Mouse (Mus musculus) adrenal gland, adult 2 months (tissue): ENCODE results near the gene Etv6. TPM values are rescaled to one million over a fixed set of nuclear protein-coding genes. Genes with fewer than 3 reads are reported as not detected.

ENCODE experiments used
- DNase-seq: peaks from one replicate; pipeline ENCODE4 v3.0.0; 2021
- polyA plus RNA-seq: library from polyadenylated mRNA; depleted of rRNA; stranded (reverse); fragments of >200 nt; gene quantifications from 2 replicates; pipeline ENCODE4 v1.2.3, GENCODE M21; 2012
- total RNA-seq, 2 experiments: library from RNA; stranded (reverse); gene quantifications; 2 replicates each; pipeline ENCODE4 v1.2.3; 2021

The Etv6 gene
- total and polyA plus RNA-seq, 3 experiments, result 33.0 to 60.5 (median 36.5) TPM

DNA sequence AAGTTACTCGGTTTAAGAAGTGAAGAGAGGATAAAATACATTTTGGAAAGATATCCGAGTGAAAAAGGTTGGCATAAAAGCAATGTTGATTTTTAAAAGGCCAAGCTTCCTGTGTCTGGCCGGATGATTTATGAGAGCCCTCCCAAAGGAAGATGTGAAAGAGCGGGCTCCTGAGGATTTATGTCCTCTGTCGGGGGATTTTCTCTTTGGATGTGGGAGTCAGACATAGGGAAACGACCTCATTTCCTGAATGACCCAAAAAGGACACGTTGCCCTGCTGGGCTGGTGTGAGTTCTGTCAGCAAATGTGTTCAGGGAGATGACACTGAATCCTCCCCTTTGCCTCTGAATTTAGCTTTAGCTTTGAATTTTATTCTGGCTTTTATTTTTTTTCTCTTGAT lies 8.0 kb downstream of the Etv6 start:
- peak; percentile 57 for DNase-seq

DNA sequence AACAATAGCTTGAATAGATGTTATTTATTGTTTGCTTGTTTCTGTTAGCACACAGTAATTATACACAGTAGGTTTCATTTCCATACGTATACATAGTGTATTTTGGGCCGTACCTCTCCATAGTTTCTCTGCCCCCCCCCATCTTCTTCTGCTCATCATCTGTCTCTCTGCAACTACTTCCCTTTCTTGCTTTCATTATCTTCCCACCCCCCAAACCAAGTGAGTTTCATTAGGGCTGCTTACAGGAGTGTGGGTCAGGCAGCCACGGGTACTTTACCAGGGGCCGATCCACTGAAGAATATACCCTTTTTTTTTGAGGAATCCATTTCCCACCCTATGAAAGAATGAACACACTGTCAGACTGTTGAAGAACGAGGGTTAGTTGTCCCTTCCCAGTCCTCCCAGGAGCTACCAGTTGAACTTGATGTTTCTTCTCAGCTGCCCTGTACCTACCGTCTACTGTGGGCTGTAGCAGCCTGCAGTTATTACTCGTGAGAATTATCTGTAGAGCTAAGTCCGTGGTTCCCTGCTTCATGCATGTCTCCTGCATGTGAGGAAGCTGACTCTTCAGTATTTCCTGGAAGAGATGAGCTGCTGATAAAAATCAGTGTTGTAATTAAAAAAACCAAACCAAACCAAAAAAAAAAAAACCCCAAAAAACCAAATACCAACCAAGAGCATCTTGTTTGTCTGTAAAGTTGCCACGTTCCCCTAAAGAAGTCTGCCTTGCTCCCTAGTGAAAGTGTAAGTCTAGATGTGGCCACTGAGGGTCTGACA lies 9.8 kb downstream of the Etv6 start:
- no peak for DNase-seq

GRCm38 (mm10) chr6:134046136-134046535 lies 10.6 kb downstream of the Etv6 start:
- DNase-seq, result no peak

GRCm38 (mm10) chr6:134047249-134047648 lies 11.7 kb downstream of the Etv6 start:
- DNase-seq, result no peak

DNA sequence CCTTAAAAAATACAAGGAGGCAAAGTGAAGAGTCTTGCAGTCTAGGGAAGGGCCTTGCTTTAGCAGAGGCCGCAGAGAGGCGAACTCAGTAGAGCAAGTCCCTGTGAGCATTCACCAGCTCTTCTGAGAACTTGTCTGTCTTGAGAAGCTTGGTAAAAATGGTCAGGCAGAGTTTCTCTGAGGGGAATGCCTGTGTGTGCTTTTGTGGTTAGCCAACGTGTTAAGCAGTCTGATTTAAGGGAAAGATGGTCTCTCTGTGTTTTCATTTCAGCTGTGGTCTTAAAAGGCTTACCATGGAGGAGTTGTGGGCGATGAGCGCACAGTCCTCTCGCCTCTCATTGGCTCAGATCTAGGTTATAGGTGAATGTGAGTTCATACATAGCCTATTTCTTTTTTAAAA lies 12.5 kb downstream of the Etv6 start:
- no peak for DNase-seq

DNA sequence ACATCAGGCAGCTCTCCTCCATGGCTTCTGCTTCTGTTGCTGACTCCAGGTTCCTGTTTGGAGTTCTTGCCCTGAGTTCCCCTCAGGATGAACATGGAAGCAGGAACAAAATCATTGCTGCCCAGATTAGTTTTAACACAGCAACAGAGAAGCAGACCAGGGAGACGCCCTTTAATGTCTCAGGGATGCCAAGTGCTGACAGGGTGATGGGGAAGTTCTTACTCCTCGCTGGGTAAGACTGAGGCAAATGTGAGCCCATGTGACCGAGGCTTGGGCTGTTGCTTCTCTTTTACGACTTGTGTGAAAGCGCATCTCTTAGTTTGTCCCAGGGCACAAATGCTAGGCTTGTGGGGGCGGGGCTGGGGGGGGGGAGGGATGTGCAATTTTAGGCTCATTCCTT lies 13.5 kb downstream of the Etv6 start:
- DNase-seq, result no peak

DNA sequence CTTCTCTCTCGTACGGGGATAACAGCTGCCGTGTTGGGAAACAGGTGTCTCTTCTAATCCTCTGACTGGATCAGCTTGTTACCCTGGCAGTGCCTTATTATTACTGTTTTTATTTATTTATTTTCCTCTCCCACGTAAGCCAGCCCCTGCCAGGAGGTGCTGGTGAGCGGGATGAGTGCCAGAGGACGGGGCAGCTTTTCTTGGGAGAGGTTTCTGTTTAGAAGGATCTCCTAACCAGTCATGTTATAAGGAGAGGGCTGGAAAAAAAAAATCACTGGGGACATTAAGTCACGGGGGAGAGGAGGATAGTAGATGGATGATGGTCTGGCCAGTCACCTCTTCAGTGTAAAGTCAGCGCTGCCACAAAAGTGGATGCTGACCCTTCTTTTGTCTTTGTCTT lies 15.0 kb downstream of the Etv6 start:
- no peak for DNase-seq

GRCm38 (mm10) chr6:134051950-134052349 lies 16.4 kb downstream of the Etv6 start:
- DNase-seq, result no peak

GRCm38 (mm10) chr6:134053146-134053545 lies 17.6 kb downstream of the Etv6 start:
- peak; percentile 72 for DNase-seq

DNA sequence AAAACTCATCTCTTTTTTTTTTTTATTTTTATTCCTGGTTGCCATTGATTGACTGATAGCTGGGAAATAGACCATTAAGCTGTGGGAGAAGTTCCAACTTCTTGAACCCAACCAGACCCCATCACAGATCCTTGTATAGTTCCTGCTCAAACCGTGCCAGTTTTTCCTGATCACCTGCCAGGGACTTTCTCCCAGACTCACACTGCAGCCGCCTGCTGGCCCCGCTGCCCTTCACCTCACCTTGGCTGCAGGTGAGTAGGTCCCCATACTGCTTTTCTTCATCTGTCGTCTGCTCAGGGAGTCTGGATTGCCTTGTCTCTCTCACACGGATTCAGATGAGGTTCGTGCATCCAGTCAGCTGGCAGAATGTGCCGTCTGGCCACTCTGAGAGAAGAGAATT lies 18.1 kb downstream of the Etv6 start:
- DNase-seq, result no peak

- DNase-seq, result no peak
These were observed 20.1 kb downstream of the Etv6 start for GRCm38 (mm10) chr6:134055588-134055987.

DNA sequence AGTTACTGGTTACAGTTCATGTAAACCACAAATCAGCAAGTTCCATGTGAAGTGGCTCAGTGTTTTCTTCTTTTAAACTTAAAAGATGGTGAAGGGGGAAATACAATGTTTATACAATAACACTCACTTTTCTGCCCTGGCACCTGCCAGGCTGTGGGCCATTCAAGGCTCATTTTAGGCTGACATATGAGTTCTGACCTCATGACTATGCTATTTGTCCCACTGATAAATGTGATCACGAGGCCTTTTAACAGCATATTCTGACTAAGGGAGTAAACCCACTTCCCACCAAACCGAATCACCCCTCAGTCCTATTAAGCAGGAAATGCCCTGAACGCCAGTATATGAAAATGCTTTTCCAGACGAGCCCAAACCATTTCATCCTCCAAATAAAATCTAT lies 23.0 kb downstream of the Etv6 start:
- no peak for DNase-seq

GRCm38 (mm10) chr6:134058886-134059551 lies 23.5 kb downstream of the Etv6 start:
- DNase-seq, result no peak

- DNase-seq, result no peak
These were observed 24.0 kb downstream of the Etv6 start for GRCm38 (mm10) chr6:134059552-134059891.

DNA sequence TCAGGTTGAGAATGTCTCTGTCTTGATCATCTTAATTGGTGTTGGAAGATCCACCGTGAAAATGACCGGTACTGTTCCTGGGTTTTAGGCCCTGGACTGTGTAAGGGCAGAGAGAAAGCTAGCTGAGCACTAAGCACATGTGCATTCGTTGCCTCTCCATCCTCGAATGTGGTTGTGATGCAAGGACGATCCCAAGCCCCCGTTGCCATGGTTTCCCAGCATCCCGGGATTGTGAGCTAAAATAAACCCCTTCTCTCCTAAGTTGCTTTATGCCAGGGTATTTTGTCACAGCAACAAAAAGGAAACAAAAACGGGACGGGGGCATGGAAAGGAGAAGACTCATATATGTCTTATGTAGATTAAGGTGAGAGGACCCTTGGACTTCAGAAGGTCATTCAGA lies 24.5 kb downstream of the Etv6 start:
- DNase-seq, result no peak

- DNase-seq, result no peak
These were observed 25.3 kb downstream of the Etv6 start for GRCm38 (mm10) chr6:134060811-134061210.

GRCm38 (mm10) chr6:134065018-134065725 lies 29.7 kb downstream of the Etv6 start:
- DNase-seq, result no peak

GRCm38 (mm10) chr6:134066112-134066511 lies 30.6 kb downstream of the Etv6 start:
- no peak for DNase-seq

DNA sequence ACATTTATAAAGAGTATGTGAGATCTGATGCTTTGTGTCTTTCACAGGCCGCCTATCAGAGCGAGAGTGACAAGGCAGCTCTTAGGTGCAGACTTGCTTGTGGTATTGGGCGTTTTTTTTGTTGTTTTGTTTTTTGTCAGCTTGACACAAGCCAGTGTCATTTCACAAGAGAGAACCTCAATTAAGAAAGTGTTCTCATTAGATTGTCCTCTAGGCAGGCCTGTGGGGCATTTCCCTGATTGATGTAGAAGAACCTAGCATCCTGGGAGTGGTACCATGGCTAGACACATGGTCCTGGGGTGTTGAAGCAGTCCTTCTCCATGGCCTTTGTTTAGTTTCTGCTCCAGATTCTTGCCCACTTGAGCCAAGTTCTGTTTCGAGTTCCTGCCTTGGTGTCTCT lies 31.5 kb downstream of the Etv6 start:
- no peak for DNase-seq

GRCm38 (mm10) chr6:134067536-134067935 lies 32.0 kb downstream of the Etv6 start:
- no peak for DNase-seq

DNA sequence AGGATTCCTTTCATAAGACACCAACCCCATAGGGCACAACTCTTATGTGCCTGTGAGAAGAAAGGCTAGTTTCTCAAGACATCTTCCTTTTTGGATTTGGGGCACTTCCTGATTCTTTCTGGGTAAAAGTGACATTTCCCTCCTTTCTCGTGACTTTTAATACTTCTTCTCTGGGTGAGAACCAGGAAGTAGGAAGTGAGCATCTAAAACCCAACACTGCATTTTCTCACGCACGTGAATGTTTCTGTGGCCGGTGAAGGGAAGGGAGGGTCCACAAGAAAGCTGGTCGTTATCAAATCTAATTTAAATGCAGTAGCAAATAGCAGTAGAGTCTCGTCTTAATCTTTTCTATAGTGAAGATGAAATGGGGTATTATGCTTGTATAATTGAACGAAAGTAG lies 36.9 kb downstream of the Etv6 start:
- no peak for DNase-seq

DNA sequence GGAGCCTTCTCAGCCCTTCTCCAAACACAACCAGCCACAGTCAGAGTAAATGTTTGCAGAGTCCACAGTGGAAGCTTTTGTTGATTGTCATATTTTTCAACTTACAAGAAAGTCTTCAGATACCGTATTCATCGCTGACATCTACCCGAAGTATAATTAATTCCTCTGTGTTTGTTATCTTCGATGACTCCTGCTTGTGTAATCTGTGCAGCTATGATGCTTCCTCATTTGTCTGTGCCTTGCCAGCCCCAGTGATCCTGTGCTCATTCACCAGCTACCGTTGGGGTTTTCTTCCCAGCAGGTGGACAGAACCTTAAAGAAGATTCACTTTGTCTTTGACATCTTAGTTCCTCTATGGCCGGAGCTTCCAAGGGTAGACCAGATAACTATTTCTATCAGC lies 37.4 kb downstream of the Etv6 start:
- DNase-seq, result peak; percentile 41

GRCm38 (mm10) chr6:134074353-134074752 lies 38.9 kb downstream of the Etv6 start:
- peak; percentile 49 for DNase-seq
